Mouse (Mus musculus) liver, adult 2 months (tissue): Measurements from ENCODE around the gene Bcas3. TPM values are rescaled to one million over a fixed set of nuclear protein-coding genes. Genes with fewer than 3 reads are reported as not detected.

Experiments used
- DNase-seq: peaks from one replicate; pipeline ENCODE4 v3.0.0-alpha.2; 2011; ENCODE audit warnings: low read depth, low spot score; ENCODE audit errors: extremely low read depth
- H3K27ac ChIP-seq: fragments of 200-500 bp; replicated peaks from 2 replicates; pipeline ENCODE4 v1.5.1; 2012; ENCODE audit warnings: low read depth, mild to moderate bottlenecking, control low read depth, inconsistent platforms, low read length; ENCODE audit not compliant: insufficient read depth
- H3K27me3 ChIP-seq: fragments of 200-500 bp; 2 replicates; pipeline ENCODE4 v1.6.1; 2012; ENCODE audit warnings: mild to moderate bottlenecking, moderate library complexity, low read length, inconsistent platforms; ENCODE audit not compliant: control insufficient read depth, insufficient read depth
- H3K36me3 ChIP-seq: fragments of 200-500 bp; 2 replicates; pipeline ENCODE4 v1.6.1; 2012; ENCODE audit warnings: low read length, inconsistent platforms; ENCODE audit not compliant: control insufficient read depth, insufficient read depth
- H3K4me1 ChIP-seq: fragments of 200-500 bp; 2 replicates; pipeline ENCODE4 v1.6.1; 2011; ENCODE audit warnings: low read length; ENCODE audit not compliant: control insufficient read depth, insufficient read depth
- H3K4me3 ChIP-seq: fragments of 200-500 bp; 2 replicates; pipeline ENCODE4 v1.5.1; 2011; ENCODE audit warnings: low read depth, mild to moderate bottlenecking, control low read depth, low read length, moderate library complexity; ENCODE audit not compliant: insufficient read depth
- H3K79me2 ChIP-seq: fragments of 200-500 bp; 2 replicates; pipeline ENCODE4 v1.6.1; 2012; ENCODE audit warnings: inconsistent platforms, mild to moderate bottlenecking, low read length, moderate library complexity; ENCODE audit not compliant: control insufficient read depth, insufficient read depth
- H3K9ac ChIP-seq: fragments of 200-500 bp; 2 replicates; pipeline ENCODE4 v1.6.1; 2012; ENCODE audit warnings: low read depth, mild to moderate bottlenecking, control low read depth, inconsistent platforms, low read length
- CTCF ChIP-seq: fragments of 200-500 bp; IDR thresholded peaks from 2 replicates; pipeline ENCODE4 v1.5.1; 2011; ENCODE audit warnings: low read depth, low read length, control low read depth
- POLR2A ChIP-seq: fragments of 200-500 bp; IDR thresholded peaks from 2 replicates; pipeline ENCODE4 v1.6.1; 2011; ENCODE audit warnings: low read length, control low read depth; ENCODE audit not compliant: insufficient read depth; ENCODE audit errors: extremely low read depth
- WGBS: fragments of 180-500 bp; shearing (Covaris S2); methylation state at CpG from one replicate; pipeline ENCODE4 v1.1.7; 2018; 5-methylcytosine and 5-hydroxymethylcytosine counted together
- polyA plus RNA-seq: library from polyadenylated mRNA; depleted of rRNA; stranded (reverse); fragments of >200 nt; gene quantifications from 2 replicates; pipeline ENCODE4 v1.2.3, GENCODE M21; 2012
- total RNA-seq: library from RNA; depleted of rRNA; stranded (reverse); fragments of >200 nt; gene quantifications from 2 replicates; pipeline ENCODE4 v1.2.3, GENCODE M21; 2014

Gene Bcas3
- total and polyA plus RNA-seq, 2 experiments, result 16.5 to 21.4 TPM

- Histone ChIP-seq H3K27me3 (0 out of 2 replicates have a peak, but pooled peaks cover 6% of the 10 kb centered on the region), H3K27ac (peak overlapping the region; percentile 41), H3K79me2 (no peaks in the 10 kb centered on the region), H3K4me1 (peaks cover 11% of the 10 kb centered on the region), H3K9ac (peak overlapping the region; percentile 60), H3K36me3 (no peaks in the 10 kb centered on the region), H3K4me3 (peak overlapping the region; percentile 62)
- WGBS, result under 1% methylated on average over 54 of the region's 54 CpGs
- TF ChIP-seq CTCF (peak; percentile 89), POLR2A (no peak)
- DNase-seq, result peak; percentile 74
These were observed 491.4 kb downstream of the Bcas3 start for GRCm38 (mm10) chr11:85844144-85844965.

DNA sequence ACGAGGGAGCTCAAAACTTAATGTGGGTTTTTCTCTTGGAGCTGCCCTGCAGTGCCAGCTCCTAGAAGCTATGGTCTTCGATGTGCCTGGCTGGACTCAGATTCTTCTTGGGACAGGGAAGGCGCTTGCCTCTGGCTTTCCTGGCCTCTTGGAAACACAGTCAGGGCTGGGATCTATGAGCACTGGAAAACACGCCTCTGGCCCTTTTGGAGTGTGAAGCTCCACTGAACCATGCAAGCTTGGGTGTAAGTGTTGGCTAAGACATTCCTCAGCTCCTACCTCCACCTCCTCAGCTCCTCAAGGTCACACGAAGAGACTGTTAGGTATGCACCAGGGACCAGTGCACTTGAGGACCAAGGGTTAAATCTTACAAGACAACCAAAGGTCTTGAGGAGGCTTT is 492.0 kb downstream of the Bcas3 start:
- Histone ChIP-seq H3K27ac (no peak overlapping the region), H3K36me3 (no peaks in the 10 kb centered on the region), H3K4me3 (no peak overlapping the region; the same call in 1 of the 2 replicates), H3K79me2 (no peaks in the 10 kb centered on the region), H3K27me3 (0 out of 2 replicates have a peak, but pooled peaks cover 6% of the 10 kb centered on the region), H3K9ac (no peak overlapping the region), H3K4me1 (peaks cover 11% of the 10 kb centered on the region)
- 40% methylated on average over 5 of the region's 5 CpGs for whole genome bisulfite sequencing
- no peak for DNase-seq
- TF ChIP-seq POLR2A (no peak), CTCF (no peak)

DNA sequence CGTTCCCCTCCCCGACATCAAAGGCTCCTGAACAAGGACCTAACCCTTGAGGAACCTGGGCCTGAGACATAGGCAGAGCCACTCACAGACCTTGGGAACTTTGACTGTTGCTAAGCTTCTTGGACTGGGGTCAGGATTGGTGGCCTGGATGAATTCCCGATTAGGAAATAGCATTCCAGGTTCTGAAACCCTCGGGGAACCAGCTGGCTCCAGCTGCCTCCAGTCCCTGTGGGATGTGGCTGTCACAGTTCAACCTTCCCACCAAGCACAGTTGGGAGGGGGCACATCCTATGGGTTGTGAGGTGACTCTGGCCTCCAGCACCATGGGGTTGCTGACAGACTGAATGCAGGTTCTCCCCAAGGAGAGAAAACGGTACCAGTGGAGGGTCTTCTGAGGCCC is 493.0 kb downstream of the Bcas3 start:
- WGBS, result 56% methylated on average over 5 of the region's 5 CpGs

GRCm38 (mm10) chr11:85846509-85846908 is 493.5 kb downstream of the Bcas3 start:
- no peaks in the 10 kb centered on the region for H3K36me3 ChIP-seq
- H3K27me3 ChIP-seq, result no peaks in the 10 kb centered on the region
- H3K4me3 ChIP-seq, result no peak overlapping the region
- H3K9ac ChIP-seq, result no peak overlapping the region
- TF ChIP-seq CTCF (no peak), POLR2A (no peak)
- no peaks in the 10 kb centered on the region for H3K79me2 ChIP-seq
- peak; percentile 40 for DNase-seq
- H3K27ac ChIP-seq, result no peak overlapping the region; the same call in none of the 2 replicates
- WGBS, result 56% methylated on average over 4 of the region's 4 CpGs
- H3K4me1 ChIP-seq, result peaks cover 11% of the 10 kb centered on the region

More for the DNA sequence above, 493.0 kb downstream of the Bcas3 start:
- Histone ChIP-seq H3K9ac (no peak overlapping the region), H3K4me3 (no peak overlapping the region), H3K27ac (peak overlapping the region; percentile 26), H3K36me3 (no peaks in the 10 kb centered on the region), H3K79me2 (no peaks in the 10 kb centered on the region), H3K27me3 (0 out of 2 replicates have a peak, but pooled peaks cover 2% of the 10 kb centered on the region), H3K4me1 (peaks cover 11% of the 10 kb centered on the region)
- TF ChIP-seq POLR2A (no peak), CTCF (no peak)
- DNase-seq, result peak; percentile 61

GRCm38 (mm10) chr11:85849037-85849436 is 496.1 kb downstream of the Bcas3 start:
- Histone ChIP-seq H3K27ac (no peak overlapping the region), H3K4me1 (peaks cover 2% of the 10 kb centered on the region; the same call in 1 of the 2 replicates), H3K9ac (no peak overlapping the region), H3K4me3 (no peak overlapping the region), H3K79me2 (no peaks in the 10 kb centered on the region), H3K36me3 (no peaks in the 10 kb centered on the region), H3K27me3 (no peaks in the 10 kb centered on the region)
- peak; percentile 83 for DNase-seq
- WGBS, result 4% methylated on average over 21 of the region's 21 CpGs
- no peak for TF ChIP-seq POLR2A
- TF ChIP-seq CTCF, result peak; percentile 78

GRCm38 (mm10) chr11:85850233-85850632 is 497.3 kb downstream of the Bcas3 start, which contains the start of gene Gm11444:
Gm11444 (minus strand) TSS chr11:85850333.
- Histone ChIP-seq H3K4me1 (no peaks in the 10 kb centered on the region), H3K27ac (no peak within 1 kb of the TSS), H3K36me3 (no peaks in the 10 kb centered on the region), H3K79me2 (no peaks in the 10 kb centered on the region), H3K4me3 (no peak within 1 kb of the TSS), H3K9ac (no peak within 1 kb of the TSS), H3K27me3 (no peaks in the 10 kb centered on the region)
- WGBS, result 85% methylated on average over 6 of the region's 6 CpGs
- TF ChIP-seq POLR2A (no peak), CTCF (no peak)
- DNase-seq, result no peak
